Mouse (Mus musculus): ENCODE results near the gene Cadm4.
"Not testable (repeated sequence)": the region's sequence is repeated elsewhere in the genome, so short reads cannot be mapped to it uniquely, and the experiment has no call there.

Cadm4 gene

GRCm38 (mm10) chr7:24469126-24469525 is 12.7 kb upstream of the Cadm4 start:
- DNase-seq = no peak

- no peak for DNase-seq
These were observed 11.5 kb upstream of the Cadm4 start for GRCm38 (mm10) chr7:24470356-24470755.

- no peak for DNase-seq
These were observed 9.4 kb upstream of the Cadm4 start for GRCm38 (mm10) chr7:24472442-24472841.

GRCm38 (mm10) chr7:24472937-24473336 is 8.9 kb upstream of the Cadm4 start:
- peak in 1 of 2 experiments; percentile 43 for DNase-seq

- DNase-seq = peak in 1 of 2 experiments; percentile 59
These were observed 7.8 kb upstream of the Cadm4 start for GRCm38 (mm10) chr7:24473913-24474529.

- no peak for DNase-seq
These were observed 6.9 kb upstream of the Cadm4 start for GRCm38 (mm10) chr7:24474811-24475506.

GRCm38 (mm10) chr7:24476338-24476737 is 5.5 kb upstream of the Cadm4 start:
- DNase-seq = no peak

- DNase-seq = no peak
These were observed 5.0 kb upstream of the Cadm4 start for GRCm38 (mm10) chr7:24476856-24477255.

GRCm38 (mm10) chr7:24478911-24479310 is 2.9 kb upstream of the Cadm4 start:
- DNase-seq = no peak

GRCm38 (mm10) chr7:24479685-24480084 is 2.1 kb upstream of the Cadm4 start:
- no peak for DNase-seq

- DNase-seq = no peak
These were observed 1.5 kb upstream of the Cadm4 start for GRCm38 (mm10) chr7:24480121-24480941.

GRCm38 (mm10) chr7:24480986-24481473 is 793 bp upstream of the Cadm4 start:
- no peak for DNase-seq

- DNase-seq = no peak
These were observed 591 bp downstream of the Cadm4 start for GRCm38 (mm10) chr7:24482208-24483020.

GRCm38 (mm10) chr7:24483291-24483690 is 1.5 kb downstream of the Cadm4 start:
- DNase-seq = not testable (repeated sequence)

- DNase-seq = no peak
These were observed 3.7 kb downstream of the Cadm4 start for GRCm38 (mm10) chr7:24485481-24485880.

- DNase-seq = no peak
These were observed 4.9 kb downstream of the Cadm4 start for GRCm38 (mm10) chr7:24486654-24487130.

- no peak for DNase-seq
These were observed 5.6 kb downstream of the Cadm4 start for GRCm38 (mm10) chr7:24487403-24487802.

- DNase-seq = no peak
These were observed 6.5 kb downstream of the Cadm4 start for GRCm38 (mm10) chr7:24488303-24488702.

- peak in 1 of 2 experiments; percentile 18 for DNase-seq
These were observed 18.2 kb downstream of the Cadm4 start for GRCm38 (mm10) chr7:24499856-24500577.

GRCm38 (mm10) chr7:24500929-24501328 is 19.1 kb downstream of the Cadm4 start:
- DNase-seq = peak in 1 of 2 experiments; percentile 42

GRCm38 (mm10) chr7:24501492-24501891 is 19.7 kb downstream of the Cadm4 start:
- peak in 1 of 2 experiments; percentile 21 for DNase-seq

GRCm38 (mm10) chr7:24504004-24504403 is 22.2 kb downstream of the Cadm4 start:
- no peak for DNase-seq
